Mouse (Mus musculus): ENCODE measurements around the gene Zdhhc22.

GRCm38 (mm10) chr12:86946301-86946781, 43.9 kb downstream of the Zdhhc22 start:
- TF ChIP-seq EP300 (IDR thresholded peaks at IDR 0.05; ENCODE audit: low read depth) (no peak), CTCF (IDR thresholded peaks at IDR 0.05; ENCODE audit: low read depth) (no peak)
